Mouse (Mus musculus): Measurements from ENCODE around the gene Slf2. TPM values are rescaled to one million over a fixed set of nuclear protein-coding genes. Genes with fewer than 3 reads are reported as not detected.

Slf2 gene
- total RNA-seq, 2 experiments from 2014 or later: 37.2 to 41.8 TPM

DNA sequence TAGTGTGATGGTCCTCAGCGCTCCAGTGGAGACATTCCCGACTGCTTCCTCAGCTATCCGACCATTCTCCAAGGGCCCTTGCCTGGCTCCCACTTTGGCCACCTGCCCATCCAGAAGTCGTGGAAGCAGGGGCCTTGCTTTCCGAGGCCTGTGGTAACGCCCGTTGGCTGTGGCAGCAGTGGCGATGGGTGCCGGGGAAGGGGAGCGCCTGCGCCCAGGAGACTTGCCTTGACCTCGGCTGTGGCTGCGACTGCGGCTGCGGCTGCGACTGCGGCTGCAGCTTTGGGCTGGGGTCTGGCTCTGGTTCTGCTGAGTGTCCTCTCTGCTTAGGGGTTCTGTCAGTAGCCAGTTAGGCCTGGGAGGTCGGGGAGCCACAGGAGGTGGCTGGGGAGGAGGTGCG lies 97.8 kb downstream of the Slf2 start:
- peak overlapping the region; percentile 50 for H3K27ac ChIP-seq
- intact Hi-C loops (cut with DNase I): no loop called here
- no peak overlapping the region for H3K4me3 ChIP-seq
- no peak for TF ChIP-seq CTCF (IDR thresholded peaks at IDR 0.05)
- DNase-seq (ENCODE audit: extremely low spot score in 1 of 2, low spot score in 2 of 2): no peak

DNA sequence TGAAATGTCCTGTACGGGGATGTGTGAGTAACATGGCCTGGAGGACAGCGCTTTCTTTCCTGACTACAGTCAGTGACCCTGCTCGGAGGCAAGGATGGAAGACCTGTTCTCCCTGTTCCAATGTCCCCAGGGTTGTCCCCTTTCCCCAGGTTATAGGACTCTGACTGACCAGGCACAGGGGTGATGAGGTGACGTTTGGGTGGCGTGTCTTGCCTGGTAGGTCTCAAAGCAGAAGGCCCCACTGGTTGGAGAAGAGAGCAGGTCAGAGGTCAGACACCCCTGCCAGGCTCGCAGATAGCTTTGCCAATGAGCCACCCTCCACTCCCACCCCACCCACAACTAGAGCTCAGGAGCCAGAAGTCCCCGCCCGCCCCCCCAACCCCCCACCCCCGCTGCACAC lies 98.6 kb downstream of the Slf2 start:
- intact Hi-C loops (cut with DNase I): no loop called here
- no peak overlapping the region for H3K27ac ChIP-seq
- H3K4me3 ChIP-seq: no peak overlapping the region
- no peak for DNase-seq (ENCODE audit: extremely low spot score in 1 of 2, low spot score in 2 of 2)
- no peak for TF ChIP-seq CTCF (IDR thresholded peaks at IDR 0.05)

DNA sequence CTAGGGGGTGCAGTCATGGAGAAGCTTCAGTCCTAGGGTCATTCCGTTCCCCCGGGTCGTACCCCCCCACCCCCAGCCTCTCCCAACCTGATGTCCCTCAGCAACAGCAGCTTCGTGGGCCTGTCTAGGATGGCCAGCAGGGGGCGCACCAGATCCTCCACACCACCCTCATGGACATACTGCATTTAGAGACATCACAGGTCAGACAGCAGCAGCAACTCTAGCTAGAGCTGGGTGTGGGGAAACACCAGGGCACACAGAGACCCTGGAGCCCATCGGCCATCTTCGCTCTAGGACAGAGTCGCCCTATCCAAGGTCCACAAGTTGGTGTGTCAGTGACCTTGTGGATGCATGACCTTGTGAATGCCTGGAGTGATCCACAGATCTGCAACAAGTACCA lies 99.2 kb downstream of the Slf2 start:
- DNase-seq (ENCODE audit: extremely low spot score in 1 of 2, low spot score in 2 of 2): peak in 1 of 2 experiments; percentile 62
- intact Hi-C loops (cut with DNase I): no loop called here
- peak overlapping the region; percentile 55 for H3K27ac ChIP-seq
- TF ChIP-seq CTCF (IDR thresholded peaks at IDR 0.05): peak; percentile 70
- no peak overlapping the region for H3K4me3 ChIP-seq

GRCm38 (mm10) chr19:45030746-45031693 lies 100.1 kb downstream of the Slf2 start:
- DNase-seq (ENCODE audit: extremely low spot score in 1 of 2, low spot score in 2 of 2): peak; percentile 75 to 78
- intact Hi-C loops (cut with DNase I): loop anchor here (1.0 kb wide), 2 partner anchors 15 to 19 kb away; no protein-coding TSS in a partner anchor
- peak; percentile 87 for TF ChIP-seq CTCF (IDR thresholded peaks at IDR 0.05)
- Histone ChIP-seq H3K27ac (no peak overlapping the region; the same call in 1 of the 2 replicates), H3K4me3 (no peak overlapping the region)

GRCm38 (mm10) chr19:45031780-45032179 lies 100.8 kb downstream of the Slf2 start:
- DNase-seq (ENCODE audit: extremely low spot score in 1 of 2, low spot score in 2 of 2): peak; percentile 67 to 74
- peak; percentile 89 for TF ChIP-seq CTCF (IDR thresholded peaks at IDR 0.05)
- Histone ChIP-seq H3K27ac (no peak overlapping the region), H3K4me3 (no peak overlapping the region)
- intact Hi-C loops (cut with DNase I): loop anchor here (1.0 kb wide), 2 partner anchors 15 to 19 kb away; no protein-coding TSS in a partner anchor

Other genes with a start within 250 kb of the Slf2 start
- gene Pax2, start 175.1 kb upstream of the Slf2 start, total RNA-seq (2021): under 1 TPM; 0.14 to 0.28 TPM
- 10 to 100 TPM; 19.4 to 24.4 TPM for gene Sema4g, start 58.0 kb downstream of the Slf2 start, total RNA-seq (2021)
- gene Twnk, start 74.5 kb downstream of the Slf2 start, total RNA-seq (2021): 10 to 100 TPM; 12.9 to 14.8 TPM
- 10 to 100 TPM; 40.9 to 41.8 TPM for gene Mrpl43, start 75.3 kb downstream of the Slf2 start, total RNA-seq (2021)
- 10 to 100 TPM; 36.5 to 39.1 TPM for gene Lzts2, start 83.3 kb downstream of the Slf2 start, total RNA-seq (2021)
- gene Pdzd7, start 114.6 kb downstream of the Slf2 start, total RNA-seq (2021): 1 to 10 TPM; 5.2 to 6.1 TPM
- gene Sfxn3, start 116.4 kb downstream of the Slf2 start, total RNA-seq (2021): 100 to 1,000 TPM; 120 to 125 TPM
- gene Kazald1, start 144.1 kb downstream of the Slf2 start, total RNA-seq (2021): 1 to 10 TPM; 4.3 to 5.5 TPM
- gene Tlx1, start 219.5 kb downstream of the Slf2 start, total RNA-seq (2021): not detected

All from left cerebral cortex, adult 2 months (tissue).